Mouse (Mus musculus) thymus, adult 2 months (tissue): Measurements from ENCODE around the gene Opalin. TPM values are rescaled to one million over a fixed set of nuclear protein-coding genes. Genes with fewer than 3 reads are reported as not detected.

Source experiments
- DNase-seq: peaks from one replicate; pipeline ENCODE4 v3.0.0; 2021
- H3K27ac ChIP-seq: fragments of 200-500 bp; 2 replicates; pipeline ENCODE4 v1.5.1; 2012; ENCODE audit warnings: low read length, control low read depth; ENCODE audit not compliant: control insufficient read depth, insufficient read depth
- H3K27me3 ChIP-seq: fragments of 200-500 bp; 2 replicates; pipeline ENCODE4 v1.6.1; 2012; ENCODE audit warnings: mild to moderate bottlenecking, low read length, moderate library complexity, mixed read lengths; ENCODE audit not compliant: control insufficient read depth, insufficient read depth
- H3K36me3 ChIP-seq: fragments of 200-500 bp; 2 replicates; pipeline ENCODE4 v1.6.1; 2012; ENCODE audit warnings: mild to moderate bottlenecking, low read length, moderate library complexity; ENCODE audit not compliant: control insufficient read depth, insufficient read depth
- H3K4me1 ChIP-seq: fragments of 200-500 bp; replicated peaks from 2 replicates; pipeline ENCODE4 v1.6.1; 2012; ENCODE audit warnings: low read length; ENCODE audit not compliant: control insufficient read depth, insufficient read depth
- H3K4me3 ChIP-seq: fragments of 200-500 bp; 2 replicates; pipeline ENCODE4 v1.5.1; 2012; ENCODE audit warnings: mild to moderate bottlenecking, low read length, control low read depth, moderate library complexity; ENCODE audit not compliant: control insufficient read depth, insufficient read depth
- CTCF ChIP-seq: fragments of 200-500 bp; IDR thresholded peaks from 2 replicates; pipeline ENCODE4 v1.5.1; 2012; ENCODE audit warnings: mild to moderate bottlenecking, control low read depth, low read length, moderate library complexity, borderline replicate concordance; ENCODE audit not compliant: control insufficient read depth, poor library complexity, insufficient read depth; ENCODE audit errors: extremely low read depth
- POLR2A ChIP-seq: fragments of 200-500 bp; IDR thresholded peaks from 2 replicates; pipeline ENCODE4 v1.6.1; 2012; ENCODE audit warnings: mild to moderate bottlenecking, low read length, control low read depth, moderate library complexity; ENCODE audit not compliant: control insufficient read depth, poor library complexity, insufficient read depth; ENCODE audit errors: extremely low read depth
- WGBS: fragments of 180-500 bp; shearing (Covaris S2); methylation state at CpG from one replicate; pipeline ENCODE4 v1.1.7; 2018; 5-methylcytosine and 5-hydroxymethylcytosine counted together
- polyA plus RNA-seq: library from polyadenylated mRNA; depleted of rRNA; stranded (reverse); fragments of >200 nt; gene quantifications from 2 replicates; pipeline ENCODE4 v1.2.3, GENCODE M21; 2012

Opalin gene
- polyA plus RNA-seq, 1 experiment = 0.13 TPM

- Histone ChIP-seq H3K4me1 (no peaks in the 10 kb centered on the region), H3K27ac (no peak overlapping the region), H3K36me3 (no peaks in the 10 kb centered on the region), H3K27me3 (no peaks in the 10 kb centered on the region), H3K4me3 (no peak overlapping the region)
- no peak for DNase-seq
- 27% methylated on average over 6 of the region's 6 CpGs for WGBS
- TF ChIP-seq POLR2A (no peak), CTCF (no peak)
These were observed 35.7 kb upstream of the Opalin start for GRCm38 (mm10) chr19:41112609-41113008.

- H3K36me3 ChIP-seq = no peaks in the 10 kb centered on the region
- WGBS = 69% methylated on average over 5 of the region's 5 CpGs
- TF ChIP-seq CTCF (no peak), POLR2A (no peak)
- no peak overlapping the region for H3K4me3 ChIP-seq
- H3K27me3 ChIP-seq = no peaks in the 10 kb centered on the region
- no peaks in the 10 kb centered on the region for H3K4me1 ChIP-seq
- no peak overlapping the region for H3K27ac ChIP-seq
- no peak for DNase-seq
These were observed 33.1 kb upstream of the Opalin start for GRCm38 (mm10) chr19:41109991-41110390.

- no peak for DNase-seq
- H3K4me3 ChIP-seq = no peak overlapping the region
- WGBS = 83% methylated on average over 8 of the region's 8 CpGs
- no peak for TF ChIP-seq POLR2A
- no peak for TF ChIP-seq CTCF
- H3K4me1 ChIP-seq = no peaks in the 10 kb centered on the region
- H3K27ac ChIP-seq = no peak overlapping the region
- H3K36me3 ChIP-seq = no peaks in the 10 kb centered on the region
- no peaks in the 10 kb centered on the region for H3K27me3 ChIP-seq
These were observed 32.6 kb upstream of the Opalin start for GRCm38 (mm10) chr19:41109496-41109895.

- no peaks in the 10 kb centered on the region for H3K27me3 ChIP-seq
These were observed 31.8 kb upstream of the Opalin start for GRCm38 (mm10) chr19:41108666-41109065.

GRCm38 (mm10) chr19:41107530-41107929 lies 30.6 kb upstream of the Opalin start:
- no peak for TF ChIP-seq CTCF
- no peak overlapping the region for H3K4me3 ChIP-seq
- DNase-seq = no peak
- 67% methylated on average over 8 of the region's 8 CpGs for WGBS
- no peaks in the 10 kb centered on the region for H3K36me3 ChIP-seq
- no peak overlapping the region for H3K27ac ChIP-seq
- H3K4me1 ChIP-seq = no peaks in the 10 kb centered on the region
- no peaks in the 10 kb centered on the region for H3K27me3 ChIP-seq

More at GRCm38 (mm10) chr19:41108666-41109065, 31.8 kb upstream of the Opalin start:
- Histone ChIP-seq H3K36me3 (no peaks in the 10 kb centered on the region), H3K4me1 (no peaks in the 10 kb centered on the region), H3K27ac (no peak overlapping the region), H3K4me3 (no peak overlapping the region)
- WGBS = 94% methylated on average over 7 of the region's 7 CpGs
- no peak for DNase-seq
- no peak for TF ChIP-seq CTCF
- TF ChIP-seq POLR2A = no peak

- no peak for DNase-seq
- TF ChIP-seq POLR2A (no peak), CTCF (no peak)
- no peaks in the 10 kb centered on the region for H3K36me3 ChIP-seq
- H3K27ac ChIP-seq = no peak overlapping the region
- no peaks in the 10 kb centered on the region for H3K27me3 ChIP-seq
- WGBS = 59% methylated on average over 8 of the region's 8 CpGs
- no peaks in the 10 kb centered on the region for H3K4me1 ChIP-seq
- no peak overlapping the region for H3K4me3 ChIP-seq
These were observed 28.0 kb upstream of the Opalin start for GRCm38 (mm10) chr19:41104922-41105321.

GRCm38 (mm10) chr19:41101390-41101789 lies 24.5 kb upstream of the Opalin start:
- Histone ChIP-seq H3K36me3 (no peaks in the 10 kb centered on the region), H3K4me3 (no peak overlapping the region), H3K27me3 (no peaks in the 10 kb centered on the region), H3K4me1 (peaks cover 5% of the 10 kb centered on the region; the same call in 1 of the 2 replicates), H3K27ac (no peak overlapping the region)
- TF ChIP-seq POLR2A (no peak), CTCF (no peak)
- 68% methylated on average over 8 of the region's 8 CpGs for WGBS
- no peak for DNase-seq
